Mouse (Mus musculus): Measurements from ENCODE around the gene 1700001C02Rik. TPM values are rescaled to one million over a fixed set of nuclear protein-coding genes. Genes with fewer than 3 reads are reported as not detected.
A peak's percentile ranks its signal among the peaks of the same experiment; 100 is the strongest.

The 1700001C02Rik gene
- not detected for total RNA-seq (2021)
- long read RNA-seq, experiment 1: 0 reads
- long read RNA-seq, experiment 2: 0 reads

DNA sequence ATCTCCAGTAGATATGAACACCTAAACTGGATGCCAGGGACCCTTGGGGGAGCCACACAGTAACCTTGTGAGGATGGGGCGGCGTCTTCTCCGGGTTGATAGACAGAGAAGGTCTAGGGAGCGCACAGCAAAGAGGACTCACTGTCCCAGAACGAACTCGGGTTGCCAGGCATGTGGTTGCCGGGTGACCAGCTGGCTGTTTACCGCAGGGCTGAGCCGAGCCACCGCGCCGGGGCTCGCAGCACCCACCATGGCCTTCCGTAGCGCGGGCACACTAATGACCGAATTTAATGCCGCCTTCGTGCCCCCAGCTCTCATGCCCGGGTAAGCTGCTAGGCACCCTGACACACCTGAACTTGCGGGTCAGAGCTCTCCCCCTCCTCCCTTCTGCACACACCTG is at the start of gene 1700001C02Rik:
Gene 1700001C02Rik, plus strand, starts transcription at position 187 of the 400 bp plus-strand sequence.
- DNase-seq: peak; percentile 31 to 34

GRCm38 (mm10) chr5:30416665-30417064 is 49.2 kb upstream of the 1700001C02Rik start:
- no peak for DNase-seq

DNA sequence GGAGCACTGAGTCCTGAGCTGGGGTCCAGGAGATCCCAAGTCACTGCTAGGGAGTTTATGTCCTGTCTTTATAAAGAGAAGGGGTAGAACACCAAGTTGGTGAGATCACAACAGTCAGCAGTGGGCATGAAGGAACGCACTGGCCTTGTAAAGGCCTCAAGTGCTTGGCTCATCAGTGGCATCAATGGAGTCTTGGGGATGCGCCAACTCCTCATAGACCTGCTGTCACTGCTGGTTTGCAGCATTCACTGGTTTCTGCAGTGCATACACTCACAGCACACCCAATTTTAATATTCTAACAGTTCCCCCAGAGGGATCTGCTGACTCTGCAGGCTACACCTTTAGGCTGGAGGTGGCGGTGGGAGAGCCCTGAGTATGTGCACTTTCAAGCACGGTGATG is 42.7 kb upstream of the 1700001C02Rik start:
- no peak for DNase-seq

GRCm38 (mm10) chr5:30423572-30424244 is 42.1 kb upstream of the 1700001C02Rik start:
- DNase-seq: peak; percentile 27 to 66

DNA sequence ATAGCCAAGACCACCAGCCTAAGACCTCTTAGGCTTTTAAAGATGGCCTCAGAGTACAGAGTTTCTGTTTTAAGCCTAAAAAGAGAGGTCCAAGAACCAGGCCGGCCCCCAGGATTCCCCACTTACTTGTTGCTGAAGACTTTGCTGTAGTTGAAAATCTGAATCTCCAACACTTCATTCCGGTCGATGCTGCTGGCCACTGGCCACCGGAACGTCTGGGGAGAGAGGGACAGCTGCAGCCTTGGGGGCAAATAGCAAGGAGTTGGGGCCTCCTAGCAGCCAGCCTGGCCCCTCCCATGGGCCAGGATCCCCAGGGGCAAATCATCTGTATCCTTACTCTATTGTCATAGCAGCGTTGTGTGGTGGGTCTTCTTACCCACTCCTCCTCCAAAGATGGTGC is 38.4 kb upstream of the 1700001C02Rik start:
- DNase-seq: no peak

DNA sequence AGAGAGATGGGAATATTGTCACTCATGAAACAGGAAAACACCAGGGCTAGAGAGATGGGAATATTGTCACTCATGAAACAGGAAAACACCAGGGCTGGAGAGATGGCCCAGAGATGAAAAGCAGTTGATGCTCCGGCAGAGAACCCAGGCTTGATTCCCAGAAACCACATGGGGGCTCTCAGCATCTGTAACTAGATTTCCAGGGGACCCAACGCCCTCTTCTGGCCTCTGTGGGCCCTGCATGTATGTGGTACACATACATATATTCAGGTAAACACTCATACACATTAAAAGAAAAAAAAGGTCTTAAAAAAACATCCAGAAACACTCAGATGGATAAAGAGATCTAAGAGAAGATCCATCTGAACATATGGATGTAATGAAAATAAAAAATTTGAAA is 26.9 kb upstream of the 1700001C02Rik start:
- no peak for DNase-seq

DNA sequence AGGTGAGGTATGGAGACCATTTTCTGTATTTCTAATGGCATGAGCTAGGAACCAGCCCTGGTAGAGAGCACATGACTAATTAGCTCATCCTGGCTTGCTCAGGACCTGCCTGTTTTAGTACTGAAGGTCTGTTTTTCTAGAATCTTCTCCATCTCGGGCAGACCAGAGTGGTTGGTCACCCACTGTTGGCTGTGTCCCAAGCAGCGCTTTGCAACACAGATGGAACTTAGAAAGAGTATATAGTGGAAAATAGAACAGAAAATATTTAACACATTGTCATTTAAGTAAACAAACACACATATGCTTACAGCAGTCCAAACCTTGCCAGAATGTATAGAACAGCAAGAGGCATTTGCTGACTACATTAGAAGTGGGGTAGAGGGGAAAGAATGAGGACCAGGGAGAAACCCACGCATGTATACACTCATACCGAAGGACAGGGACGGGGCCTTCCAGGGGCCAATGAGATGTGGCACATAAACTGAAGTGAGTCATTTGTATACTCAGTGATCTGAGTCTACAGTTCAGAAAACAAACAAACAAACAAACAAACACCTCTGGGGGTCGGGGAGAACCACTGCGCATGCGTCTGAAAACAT is 25.4 kb upstream of the 1700001C02Rik start:
- DNase-seq: no peak

- DNase-seq: no peak
Measured at GRCm38 (mm10) chr5:30442196-30442595, 23.7 kb upstream of the 1700001C02Rik start.

GRCm38 (mm10) chr5:30444327-30444895 is 21.4 kb upstream of the 1700001C02Rik start:
- no peak for DNase-seq

DNA sequence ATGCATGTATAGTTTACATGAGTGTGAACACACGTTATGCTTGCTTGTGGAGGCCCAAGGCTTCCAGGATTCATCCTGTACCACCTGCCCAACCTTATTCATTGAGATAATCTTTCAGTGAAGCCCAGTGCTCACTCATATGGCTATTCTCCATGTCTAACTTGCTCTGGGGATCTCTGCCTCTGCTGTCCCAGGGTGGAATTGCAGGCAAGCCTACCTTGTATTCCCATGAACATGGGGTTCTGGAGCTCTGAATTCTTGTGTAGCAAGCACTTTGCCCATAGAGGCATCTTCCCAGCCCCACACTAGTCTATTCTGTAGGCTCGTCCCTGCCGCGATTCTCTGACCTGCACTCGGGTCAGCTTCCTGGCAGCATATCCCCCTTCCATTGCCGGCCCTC is 9.8 kb upstream of the 1700001C02Rik start:
- DNase-seq: no peak

GRCm38 (mm10) chr5:30460155-30460554 is 5.7 kb upstream of the 1700001C02Rik start:
- no peak for DNase-seq

DNA sequence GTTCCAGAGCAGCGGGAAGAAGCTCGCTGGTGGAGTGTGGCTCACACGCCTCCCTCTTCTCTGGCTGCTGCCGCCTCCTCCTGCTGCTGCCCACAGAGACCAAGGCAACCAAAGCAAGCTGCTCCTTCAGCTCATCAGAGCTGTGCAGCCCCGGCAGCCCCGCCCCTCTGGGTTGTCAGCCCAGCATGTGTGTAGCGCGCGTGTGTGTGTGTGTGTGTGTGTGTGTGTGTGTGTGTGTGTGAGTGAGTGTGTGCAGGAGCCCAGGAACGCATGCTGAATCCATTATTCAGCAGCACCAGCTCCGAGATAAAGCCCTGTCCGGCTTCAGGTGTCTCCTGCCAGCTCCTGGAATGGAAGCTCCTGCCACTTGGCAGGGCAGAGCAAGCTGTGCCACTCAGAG is 4.0 kb upstream of the 1700001C02Rik start, which contains the start of gene Otof:
Gene Otof, minus strand, starts transcription at position 112 of the 400 bp plus-strand sequence.
- peak; percentile 34 to 47 for DNase-seq

- no peak for DNase-seq
Measured at GRCm38 (mm10) chr5:30466315-30466714, 468 bp downstream of the 1700001C02Rik start.

DNA sequence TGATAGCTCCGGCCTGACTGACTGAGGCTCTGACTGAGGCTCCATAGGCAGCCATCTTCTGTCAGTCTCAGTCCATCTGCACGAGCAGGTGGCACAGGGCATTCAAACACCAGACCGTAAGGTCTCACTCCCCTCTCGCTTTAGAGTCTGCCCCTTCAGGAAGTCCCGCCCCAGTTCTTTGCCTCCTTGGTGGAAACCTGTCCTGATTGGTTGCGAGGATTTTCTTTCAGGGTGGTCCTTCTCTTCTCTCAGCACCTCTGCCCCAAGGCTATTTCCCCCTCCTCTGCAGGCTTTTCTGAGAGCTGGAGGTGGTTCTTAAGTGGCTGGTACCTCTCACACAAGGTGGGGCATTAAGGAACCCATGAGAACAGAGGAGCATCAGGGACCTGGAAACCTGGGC is 4.6 kb downstream of the 1700001C02Rik start:
- no peak for DNase-seq

- no peak for DNase-seq
Measured at GRCm38 (mm10) chr5:30472148-30472547, 6.3 kb downstream of the 1700001C02Rik start.

DNA sequence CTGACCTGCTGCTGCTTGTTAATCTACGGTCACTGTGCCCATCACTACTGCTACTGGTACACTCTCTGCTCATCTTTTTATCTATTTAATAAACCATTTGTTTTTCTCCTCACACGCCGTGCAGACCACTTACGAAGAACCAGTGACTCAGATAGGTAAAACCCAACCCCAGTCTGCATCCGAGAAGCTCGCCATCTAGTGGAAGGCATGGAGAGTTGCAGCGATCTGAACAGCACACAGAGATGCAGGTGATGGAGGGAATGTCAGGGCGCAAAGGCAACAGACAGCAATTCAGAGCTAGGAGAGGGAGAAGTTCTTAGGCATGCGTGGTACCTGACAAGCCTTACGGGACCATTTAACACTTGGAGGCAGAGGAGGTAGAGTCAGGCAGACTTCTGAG is 10.7 kb downstream of the 1700001C02Rik start:
- DNase-seq: peak in 1 of 2 experiments; percentile 49

GRCm38 (mm10) chr5:30482319-30482718 is 16.5 kb downstream of the 1700001C02Rik start:
- DNase-seq: peak; percentile 52 to 87

GRCm38 (mm10) chr5:30483533-30483932 is 17.7 kb downstream of the 1700001C02Rik start:
- peak; percentile 43 to 51 for DNase-seq

DNA sequence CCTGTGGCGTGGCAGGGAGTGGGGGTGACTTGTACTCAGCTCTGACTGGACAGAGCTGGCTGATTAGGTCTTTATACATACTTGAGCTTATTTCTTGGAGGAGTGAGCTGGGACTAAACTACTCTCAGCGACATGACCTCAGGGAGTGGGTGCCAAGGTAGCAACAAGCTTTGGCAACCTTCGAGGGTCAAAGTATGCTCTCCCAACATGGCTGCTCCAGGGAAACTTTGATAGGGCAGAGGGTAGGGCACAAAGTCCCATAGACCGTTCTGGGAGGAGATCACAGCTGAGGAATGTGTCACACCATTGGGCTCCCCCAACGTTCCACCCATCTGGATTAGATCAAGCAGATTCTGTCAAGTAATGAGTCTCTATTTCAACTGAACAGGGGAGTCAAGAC is 18.7 kb downstream of the 1700001C02Rik start:
- no peak for DNase-seq

- DNase-seq: no peak
Measured at GRCm38 (mm10) chr5:30485136-30485535, 19.3 kb downstream of the 1700001C02Rik start.

- DNase-seq: no peak
Measured at GRCm38 (mm10) chr5:30490215-30490614, 24.4 kb downstream of the 1700001C02Rik start.

DNA sequence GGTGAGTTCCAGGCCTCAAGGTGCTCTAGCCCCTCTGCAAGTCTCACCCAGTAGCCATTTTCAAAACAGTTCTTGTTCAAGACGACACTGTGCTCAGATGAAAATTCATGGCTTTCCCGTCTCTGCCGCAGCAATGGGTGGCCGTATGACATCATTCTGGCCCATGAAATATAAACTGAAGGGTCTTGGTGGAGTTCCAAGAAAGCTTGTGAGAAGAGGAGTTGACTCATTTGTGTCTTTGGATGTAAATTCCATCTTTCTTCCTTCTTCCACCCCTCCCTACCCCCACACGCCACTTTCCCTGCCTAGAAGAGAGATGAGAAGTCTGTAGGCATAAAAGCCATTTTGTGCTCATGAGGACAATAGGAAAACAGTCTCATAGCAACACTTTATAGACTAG is 25.0 kb downstream of the 1700001C02Rik start:
- DNase-seq: no peak

DNA sequence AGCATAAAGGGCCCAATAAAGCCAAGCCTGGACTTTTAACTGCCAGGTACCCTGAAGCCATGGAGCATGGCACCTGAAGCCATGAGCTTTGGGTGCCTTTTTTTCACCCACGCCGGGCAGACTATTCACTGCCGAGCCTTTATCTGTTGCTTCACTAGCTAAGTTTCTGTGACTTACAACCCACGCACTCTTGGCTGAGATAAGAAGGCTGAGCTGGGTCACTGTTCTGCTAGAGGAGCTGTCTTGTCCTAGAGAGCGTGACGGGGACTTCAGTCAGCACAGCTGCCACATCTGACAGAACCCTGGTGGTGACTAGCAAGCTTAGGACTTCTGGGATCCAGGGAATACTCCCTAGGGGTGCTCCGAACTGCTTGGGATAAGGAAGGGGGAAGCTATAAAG is 27.9 kb downstream of the 1700001C02Rik start:
- DNase-seq: no peak

Data from heart, adult 18-20 months (tissue).